Mouse (Mus musculus): ENCODE data around the gene Slc25a43. TPM values are rescaled to one million over a fixed set of nuclear protein-coding genes. Genes with fewer than 3 reads are reported as not detected.

The Slc25a43 gene
- polyA plus RNA-seq, 1 experiment from 2014 or later: 3.9 TPM

GRCm38 (mm10) chrX:36807360-36808317, 64.2 kb downstream of the Slc25a43 start:
- peak overlapping the region; percentile 22 for H3K4me3 ChIP-seq (replicated peaks; ENCODE audit: low read depth, low read length)
- TF ChIP-seq CTCF (IDR thresholded peaks at IDR 0.05; ENCODE audit: low read depth): peak; percentile 76
- peak overlapping the region; percentile 77 for H3K27ac ChIP-seq
- no peaks in the 10 kb centered on the region for H3K9me3 ChIP-seq (replicated peaks; ENCODE audit: low read length)
- no peaks in the 10 kb centered on the region for H3K36me3 ChIP-seq (ENCODE audit: insufficient read depth, low read length)
- no peak overlapping the region for H3K9ac ChIP-seq (ENCODE audit: low read depth, low read length)
- no peaks in the 10 kb centered on the region for H3K27me3 ChIP-seq (ENCODE audit: insufficient read depth, low read length)
- no peaks in the 10 kb centered on the region for H3K4me1 ChIP-seq (replicated peaks; ENCODE audit: insufficient read depth, low read length)
- peak; percentile 93 for ATAC-seq (replicated peaks; ENCODE audit: low FRiP score, low read depth)
- DNase-seq (ENCODE audit: low spot score): peak; percentile 93
- 26% methylated on average over 45 of the region's 45 CpGs for WGBS
- peak overlapping the region; percentile 42 for H3K4me2 ChIP-seq (ENCODE audit: low read length)

- Histone ChIP-seq H3K9ac (ENCODE audit: low read depth, low read length) (no peak overlapping the region), H3K27ac (0 out of 2 replicates have a peak overlapping the region, but pooled peaks have one; percentile 77), H3K4me2 (ENCODE audit: low read length) (peak overlapping the region; percentile 42; the same call in 1 of the 2 replicates), H3K4me1 (replicated peaks; ENCODE audit: insufficient read depth, low read length) (no peaks in the 10 kb centered on the region), H3K9me3 (replicated peaks; ENCODE audit: low read length) (no peaks in the 10 kb centered on the region), H3K36me3 (ENCODE audit: insufficient read depth, low read length) (no peaks in the 10 kb centered on the region), H3K4me3 (replicated peaks; ENCODE audit: low read depth, low read length) (0 out of 2 replicates have a peak overlapping the region, but pooled peaks have one; percentile 9), H3K27me3 (ENCODE audit: insufficient read depth, low read length) (no peaks in the 10 kb centered on the region)
- ATAC-seq (replicated peaks; ENCODE audit: low FRiP score, low read depth): no peak
- no peak for DNase-seq (ENCODE audit: low spot score)
- TF ChIP-seq CTCF (IDR thresholded peaks at IDR 0.05; ENCODE audit: low read depth): no peak
- WGBS: 70% methylated on average over 6 of the region's 6 CpGs
Measured at GRCm38 (mm10) chrX:36808318-36808683, 64.8 kb downstream of the Slc25a43 start.

GRCm38 (mm10) chrX:36811377-36811776, 67.9 kb downstream of the Slc25a43 start:
- H3K4me3 ChIP-seq (replicated peaks; ENCODE audit: low read depth, low read length): no peak overlapping the region
- H3K27ac ChIP-seq: no peak overlapping the region
- ATAC-seq (replicated peaks; ENCODE audit: low FRiP score, low read depth) (no peak), DNase-seq (ENCODE audit: low spot score) (no peak)
- WGBS: 38% methylated on average over 5 of the region's 5 CpGs
- no peaks in the 10 kb centered on the region for H3K27me3 ChIP-seq (ENCODE audit: insufficient read depth, low read length)
- H3K9ac ChIP-seq (ENCODE audit: low read depth, low read length): no peak overlapping the region
- H3K4me2 ChIP-seq (ENCODE audit: low read length): no peak overlapping the region
- peak; percentile 71 for TF ChIP-seq CTCF (IDR thresholded peaks at IDR 0.05; ENCODE audit: low read depth)
- H3K4me1 ChIP-seq (replicated peaks; ENCODE audit: insufficient read depth, low read length): no peaks in the 10 kb centered on the region
- H3K9me3 ChIP-seq (replicated peaks; ENCODE audit: low read length): no peaks in the 10 kb centered on the region
- no peaks in the 10 kb centered on the region for H3K36me3 ChIP-seq (ENCODE audit: insufficient read depth, low read length)

- H3K36me3 ChIP-seq (ENCODE audit: insufficient read depth, low read length): no peaks in the 10 kb centered on the region
- ATAC-seq (replicated peaks; ENCODE audit: low FRiP score, low read depth) (peak; percentile 79), DNase-seq (ENCODE audit: low spot score) (no peak)
- H3K27ac ChIP-seq: peak overlapping the region; percentile 71
- H3K27me3 ChIP-seq (ENCODE audit: insufficient read depth, low read length): no peaks in the 10 kb centered on the region
- H3K4me3 ChIP-seq (replicated peaks; ENCODE audit: low read depth, low read length): no peak overlapping the region
- H3K9ac ChIP-seq (ENCODE audit: low read depth, low read length): no peak overlapping the region
- H3K9me3 ChIP-seq (replicated peaks; ENCODE audit: low read length): no peaks in the 10 kb centered on the region
- 54% methylated on average over 8 of the region's 8 CpGs for WGBS
- H3K4me1 ChIP-seq (replicated peaks; ENCODE audit: insufficient read depth, low read length): no peaks in the 10 kb centered on the region
- H3K4me2 ChIP-seq (ENCODE audit: low read length): no peak overlapping the region
- no peak for TF ChIP-seq CTCF (IDR thresholded peaks at IDR 0.05; ENCODE audit: low read depth)
Measured at GRCm38 (mm10) chrX:36814161-36814836, 70.8 kb downstream of the Slc25a43 start.

- WGBS: 75% methylated on average over 4 of the region's 4 CpGs
- no peak for ATAC-seq (replicated peaks; ENCODE audit: low FRiP score, low read depth)
- DNase-seq (ENCODE audit: low spot score): no peak
- TF ChIP-seq CTCF (IDR thresholded peaks at IDR 0.05; ENCODE audit: low read depth): no peak
- Histone ChIP-seq H3K4me3 (replicated peaks; ENCODE audit: low read depth, low read length) (no peak overlapping the region), H3K4me2 (ENCODE audit: low read length) (no peak overlapping the region), H3K27ac (peak overlapping the region; percentile 71), H3K9ac (ENCODE audit: low read depth, low read length) (no peak overlapping the region), H3K9me3 (replicated peaks; ENCODE audit: low read length) (no peaks in the 10 kb centered on the region), H3K27me3 (ENCODE audit: insufficient read depth, low read length) (no peaks in the 10 kb centered on the region), H3K4me1 (replicated peaks; ENCODE audit: insufficient read depth, low read length) (no peaks in the 10 kb centered on the region), H3K36me3 (ENCODE audit: insufficient read depth, low read length) (no peaks in the 10 kb centered on the region)
Measured at GRCm38 (mm10) chrX:36815022-36815421, 71.6 kb downstream of the Slc25a43 start.

GRCm38 (mm10) chrX:36815439-36815838, 72.0 kb downstream of the Slc25a43 start:
- no peaks in the 10 kb centered on the region for H3K4me1 ChIP-seq (replicated peaks; ENCODE audit: insufficient read depth, low read length)
- no peaks in the 10 kb centered on the region for H3K9me3 ChIP-seq (replicated peaks; ENCODE audit: low read length)
- no peak for ATAC-seq (replicated peaks; ENCODE audit: low FRiP score, low read depth)
- no peaks in the 10 kb centered on the region for H3K36me3 ChIP-seq (ENCODE audit: insufficient read depth, low read length)
- no peak overlapping the region for H3K4me2 ChIP-seq (ENCODE audit: low read length)
- H3K4me3 ChIP-seq (replicated peaks; ENCODE audit: low read depth, low read length): no peak overlapping the region
- WGBS: 49% methylated on average over 3 of the region's 4 CpGs
- H3K27ac ChIP-seq: peak overlapping the region; percentile 71; the same call in 1 of the 2 replicates
- no peak for TF ChIP-seq CTCF (IDR thresholded peaks at IDR 0.05; ENCODE audit: low read depth)
- DNase-seq (ENCODE audit: low spot score): no peak
- H3K9ac ChIP-seq (ENCODE audit: low read depth, low read length): no peak overlapping the region
- H3K27me3 ChIP-seq (ENCODE audit: insufficient read depth, low read length): no peaks in the 10 kb centered on the region

All from kidney, postnatal 0 days (tissue).